Mouse (Mus musculus) forebrain, embryonic 15.5 days (tissue): ENCODE measurements around the gene Cars2. TPM values are rescaled to one million over a fixed set of nuclear protein-coding genes. Genes with fewer than 3 reads are reported as not detected.

Source experiments
- polyA plus RNA-seq: library from polyadenylated mRNA; unstranded; fragments of >200 nt; fragmentation: Nextera tagmentation; extraction: Ambion mirVana; gene quantifications from 2 replicates; pipeline ENCODE4 v1.2.1, GENCODE M21; 2015

Gene Cars2
- polyA plus RNA-seq, 1 experiment from 2014 or later: 27.9 TPM

Other genes starting within 250 kb of the Cars2 start
- 28.7 and 32.4 TPM in 2 replicates for gene Col4a2, start 238.0 kb downstream of the Cars2 start, polyA plus RNA-seq
- gene Col4a1, start 238.0 kb downstream of the Cars2 start, polyA plus RNA-seq: 61.4 and 67.6 TPM in 2 replicates
- gene Rab20, start 72.1 kb downstream of the Cars2 start, polyA plus RNA-seq: 0.91 and 1.2 TPM in 2 replicates
- gene Naxd, start 53.3 kb downstream of the Cars2 start, polyA plus RNA-seq: 161 and 166 TPM in 2 replicates
- 55.5 and 56.2 TPM in 2 replicates for gene Ing1, start 4.8 kb upstream of the Cars2 start, polyA plus RNA-seq
- gene Ankrd10, start 85.0 kb upstream of the Cars2 start, polyA plus RNA-seq: 119 and 121 TPM in 2 replicates
- 0.25 and 0.56 TPM in 2 replicates for gene 1700016D06Rik, start 150.3 kb upstream of the Cars2 start, polyA plus RNA-seq
- gene Arhgef7, start 176.9 kb upstream of the Cars2 start, polyA plus RNA-seq: 77.1 and 86.4 TPM in 2 replicates